Mouse (Mus musculus) forebrain, embryonic 15.5 days (tissue): ENCODE measurements around the gene 4931422A03Rik. TPM values are rescaled to one million over a fixed set of nuclear protein-coding genes. Genes with fewer than 3 reads are reported as not detected.

Experiments used
- ATAC-seq: fragments of 200-750 bp; cut with Nextera tagmentation; replicated peaks from 2 replicates; pipeline ENCODE4 v1.8.0; 2017; ENCODE audit warnings: mild to moderate bottlenecking, moderate TSS enrichment, moderate library complexity
- H3K27ac ChIP-seq: fragments of 300-500 bp; sonication (generic); replicated peaks from 2 replicates; pipeline ENCODE4 v1.5.1; 2015; ENCODE audit warnings: mild to moderate bottlenecking, inconsistent platforms
- H3K27me3 ChIP-seq: fragments of 300-500 bp; sonication (generic); 2 replicates; pipeline ENCODE4 v1.6.1; 2015; ENCODE audit warnings: inconsistent platforms
- H3K36me3 ChIP-seq: fragments of 300-500 bp; sonication (generic); 2 replicates; pipeline ENCODE4 v1.6.1; 2015; ENCODE audit warnings: mild to moderate bottlenecking, inconsistent platforms
- H3K4me1 ChIP-seq: fragments of 300-500 bp; sonication (generic); 2 replicates; pipeline ENCODE4 v1.6.1; 2015; ENCODE audit warnings: inconsistent platforms
- H3K4me2 ChIP-seq: fragments of 300-500 bp; sonication (generic); replicated peaks from 2 replicates; pipeline ENCODE4 v1.6.1; 2015; ENCODE audit warnings: mild to moderate bottlenecking, inconsistent platforms
- H3K4me3 ChIP-seq: fragments of 300-500 bp; sonication (generic); 2 replicates; pipeline ENCODE4 v1.5.1; 2015; ENCODE audit warnings: mild to moderate bottlenecking, inconsistent platforms
- H3K9ac ChIP-seq: fragments of 300-500 bp; sonication (generic); replicated peaks from 2 replicates; pipeline ENCODE4 v1.6.1; 2015; ENCODE audit warnings: mild to moderate bottlenecking, inconsistent platforms
- H3K9me3 ChIP-seq: fragments of 300-500 bp; sonication (generic); 2 replicates; pipeline ENCODE4 v1.6.1; 2016; ENCODE audit warnings: inconsistent platforms
- WGBS: fragments of 180-500 bp; shearing (Covaris S2); methylation state at CpG from one replicate; pipeline ENCODE4 v1.1.7; 2015; ENCODE audit warnings: mixed read lengths; 5-methylcytosine and 5-hydroxymethylcytosine counted together
- polyA plus RNA-seq: library from polyadenylated mRNA; unstranded; fragments of >200 nt; fragmentation: Nextera tagmentation; extraction: Ambion mirVana; gene quantifications from 2 replicates; pipeline ENCODE4 v1.2.1, GENCODE M21; 2015

Gene 4931422A03Rik
- polyA plus RNA-seq, 1 experiment from 2014 or later = 1.5 TPM

GRCm38 (mm10) chr2:103959574-103959973, 68.6 kb downstream of the 4931422A03Rik start:
- H3K4me3 ChIP-seq = no peak overlapping the region
- no peak overlapping the region for H3K4me2 ChIP-seq
- H3K4me1 ChIP-seq = no peaks in the 10 kb centered on the region
- H3K9ac ChIP-seq = no peak overlapping the region
- H3K27me3 ChIP-seq = no peaks in the 10 kb centered on the region
- 89% methylated on average over 6 of the region's 6 CpGs for WGBS
- no peaks in the 10 kb centered on the region for H3K36me3 ChIP-seq
- no peak for ATAC-seq
- H3K27ac ChIP-seq = no peak overlapping the region
- no peaks in the 10 kb centered on the region for H3K9me3 ChIP-seq

- no peak for ATAC-seq
- H3K36me3 ChIP-seq = no peaks in the 10 kb centered on the region
- no peaks in the 10 kb centered on the region for H3K9me3 ChIP-seq
- no peak overlapping the region for H3K9ac ChIP-seq
- no peaks in the 10 kb centered on the region for H3K4me1 ChIP-seq
- 91% methylated on average over 5 of the region's 5 CpGs for WGBS
- H3K4me2 ChIP-seq = no peak overlapping the region
- no peak overlapping the region for H3K4me3 ChIP-seq
- H3K27me3 ChIP-seq = no peaks in the 10 kb centered on the region
- H3K27ac ChIP-seq = no peak overlapping the region
Measured at GRCm38 (mm10) chr2:103959066-103959465, 69.1 kb downstream of the 4931422A03Rik start.

GRCm38 (mm10) chr2:103958634-103959033, 69.5 kb downstream of the 4931422A03Rik start:
- H3K4me3 ChIP-seq = no peak overlapping the region
- no peak overlapping the region for H3K27ac ChIP-seq
- no peaks in the 10 kb centered on the region for H3K9me3 ChIP-seq
- ATAC-seq = no peak
- H3K36me3 ChIP-seq = no peaks in the 10 kb centered on the region
- H3K9ac ChIP-seq = no peak overlapping the region
- WGBS = 70% methylated on average over 3 of the region's 3 CpGs
- 0 out of 2 replicates have a peak, but pooled peaks cover 1% of the 10 kb centered on the region for H3K4me1 ChIP-seq
- H3K27me3 ChIP-seq = no peaks in the 10 kb centered on the region
- H3K4me2 ChIP-seq = no peak overlapping the region

- Histone ChIP-seq H3K27ac (no peak within 1 kb of the TSS), H3K4me1 (peaks cover 3% of the 10 kb centered on the region; the same call in 1 of the 2 replicates), H3K9me3 (no peaks in the 10 kb centered on the region), H3K4me3 (no peak within 1 kb of the TSS), H3K36me3 (no peaks in the 10 kb centered on the region), H3K4me2 (no peak within 1 kb of the TSS), H3K27me3 (no peaks in the 10 kb centered on the region), H3K9ac (no peak within 1 kb of the TSS)
- no peak for ATAC-seq
- WGBS = 76% methylated on average over 10 of the region's 10 CpGs
Measured at GRCm38 (mm10) chr2:103957649-103958546, 70.3 kb downstream of the 4931422A03Rik start, which contains the start of gene Lmo2. Gene Lmo2, plus strand, starts transcription at chr2:103957986.

- ATAC-seq = no peak
- H3K9me3 ChIP-seq = no peaks in the 10 kb centered on the region
- 88% methylated on average over 6 of the region's 6 CpGs for WGBS
Measured at GRCm38 (mm10) chr2:103956867-103957266, 71.3 kb downstream of the 4931422A03Rik start.

GRCm38 (mm10) chr2:103955714-103956113, 72.4 kb downstream of the 4931422A03Rik start:
- no peaks in the 10 kb centered on the region for H3K36me3 ChIP-seq
- 82% methylated on average over 3 of the region's 3 CpGs for WGBS
- no peak overlapping the region for H3K27ac ChIP-seq
- no peak overlapping the region for H3K9ac ChIP-seq
- peaks cover 3% of the 10 kb centered on the region; the same call in 1 of the 2 replicates for H3K4me1 ChIP-seq
- no peaks in the 10 kb centered on the region for H3K9me3 ChIP-seq
- H3K27me3 ChIP-seq = no peaks in the 10 kb centered on the region
- H3K4me2 ChIP-seq = no peak overlapping the region
- ATAC-seq = no peak
- no peak overlapping the region for H3K4me3 ChIP-seq

More at GRCm38 (mm10) chr2:103956867-103957266, 71.3 kb downstream of the 4931422A03Rik start:
- H3K27ac ChIP-seq = no peak overlapping the region
- H3K4me1 ChIP-seq = peaks cover 3% of the 10 kb centered on the region; the same call in 1 of the 2 replicates
- H3K4me3 ChIP-seq = no peak overlapping the region
- no peak overlapping the region for H3K9ac ChIP-seq
- H3K4me2 ChIP-seq = no peak overlapping the region
- no peaks in the 10 kb centered on the region for H3K27me3 ChIP-seq
- no peaks in the 10 kb centered on the region for H3K36me3 ChIP-seq

GRCm38 (mm10) chr2:103953050-103953835, 74.9 kb downstream of the 4931422A03Rik start:
- 73% methylated on average over 6 of the region's 6 CpGs for WGBS
- Histone ChIP-seq H3K27me3 (no peaks in the 10 kb centered on the region), H3K4me3 (no peak overlapping the region), H3K36me3 (no peaks in the 10 kb centered on the region), H3K4me2 (no peak overlapping the region), H3K4me1 (peaks cover 3% of the 10 kb centered on the region; the same call in 1 of the 2 replicates), H3K9ac (no peak overlapping the region), H3K27ac (0 out of 2 replicates have a peak overlapping the region, but pooled peaks have one; percentile 14), H3K9me3 (no peaks in the 10 kb centered on the region)
- peak; percentile 69; the same call in 1 of the 2 replicates for ATAC-seq

GRCm38 (mm10) chr2:103947982-103948655, 80.0 kb downstream of the 4931422A03Rik start:
- Histone ChIP-seq H3K4me2 (no peak overlapping the region), H3K4me1 (no peaks in the 10 kb centered on the region; the same call in 1 of the 2 replicates), H3K27me3 (no peaks in the 10 kb centered on the region), H3K9me3 (no peaks in the 10 kb centered on the region), H3K4me3 (no peak overlapping the region), H3K27ac (no peak overlapping the region), H3K9ac (no peak overlapping the region), H3K36me3 (no peaks in the 10 kb centered on the region)
- 59% methylated on average over 8 of the region's 8 CpGs for WGBS
- no peak for ATAC-seq

GRCm38 (mm10) chr2:103946892-103947291, 81.3 kb downstream of the 4931422A03Rik start:
- H3K36me3 ChIP-seq = no peaks in the 10 kb centered on the region
- no peaks in the 10 kb centered on the region for H3K4me1 ChIP-seq
- ATAC-seq = no peak
- no peak overlapping the region for H3K4me2 ChIP-seq
- no peaks in the 10 kb centered on the region for H3K27me3 ChIP-seq
- H3K4me3 ChIP-seq = no peak overlapping the region
- H3K9ac ChIP-seq = no peak overlapping the region
- H3K27ac ChIP-seq = no peak overlapping the region
- 83% methylated on average over 8 of the region's 8 CpGs for WGBS
- no peaks in the 10 kb centered on the region for H3K9me3 ChIP-seq

GRCm38 (mm10) chr2:103945571-103946092, 82.5 kb downstream of the 4931422A03Rik start:
- WGBS = 82% methylated on average over 5 of the region's 5 CpGs
- Histone ChIP-seq H3K4me1 (no peaks in the 10 kb centered on the region), H3K4me3 (no peak overlapping the region), H3K27me3 (no peaks in the 10 kb centered on the region), H3K27ac (no peak overlapping the region), H3K36me3 (no peaks in the 10 kb centered on the region), H3K4me2 (no peak overlapping the region), H3K9ac (no peak overlapping the region), H3K9me3 (no peaks in the 10 kb centered on the region)
- ATAC-seq = no peak

- WGBS = 88% methylated on average over 2 of the region's 2 CpGs
- H3K9ac ChIP-seq = no peak overlapping the region
- H3K27me3 ChIP-seq = no peaks in the 10 kb centered on the region
- H3K27ac ChIP-seq = no peak overlapping the region
- H3K36me3 ChIP-seq = no peaks in the 10 kb centered on the region
- ATAC-seq = no peak
- no peaks in the 10 kb centered on the region for H3K4me1 ChIP-seq
- H3K9me3 ChIP-seq = no peaks in the 10 kb centered on the region
- H3K4me2 ChIP-seq = no peak overlapping the region
- H3K4me3 ChIP-seq = no peak overlapping the region
Measured at GRCm38 (mm10) chr2:103944859-103945258, 83.3 kb downstream of the 4931422A03Rik start.
